In genomic region chr11:46665599-46666522, GRCm38 (mm10) we compare ENCODE assay signal across 9 mouse cellular contexts. TPM values are rescaled to one million over a fixed set of nuclear protein-coding genes. Genes with fewer than 3 reads are reported as not detected.
DNase-seq lines count a peak whose midpoint lies in the region; ATAC-seq and TF ChIP-seq lines count a peak whose summit lies in the region.
"Had no signal": no experiment of that assay in that cellular context is flagged by ENCODE, and none has a peak within 500 bp of the region (broad histone marks: within the 10 kb centered on the region; RNA-seq: fewer than 3 reads in every experiment).

No protein-coding gene starts in this region.

- no peaks in the 10 kb centered on the region for H3K36me3 ChIP-seq in embryonic facial prominence, embryonic 12.5 days
- H3K36me3 ChIP-seq in intestine, postnatal 0 days (ENCODE audit: control insufficient read depth, insufficient read depth), result no peaks in the 10 kb centered on the region
- no peaks in the 10 kb centered on the region for H3K36me3 ChIP-seq in liver, embryonic 16.5 days (ENCODE audit: control insufficient read depth, insufficient read depth)
- H3K36me3 ChIP-seq: heart, embryonic 15.5 days had no signal

- H3K4me2 ChIP-seq in embryonic facial prominence, embryonic 12.5 days (replicated peaks), result no peak overlapping the region
- no peak overlapping the region for H3K4me2 ChIP-seq in intestine, postnatal 0 days (replicated peaks; ENCODE audit: low read depth)
- no peak overlapping the region for H3K4me2 ChIP-seq in liver, embryonic 16.5 days (ENCODE audit: low read depth, low read length)
- H3K4me2 ChIP-seq: heart, embryonic 15.5 days had no signal

- no peak overlapping the region for H3K4me3 ChIP-seq in embryonic facial prominence, embryonic 12.5 days
- no peak overlapping the region for H3K4me3 ChIP-seq in intestine, postnatal 0 days (ENCODE audit: low read depth, low read length)
- no peak overlapping the region for H3K4me3 ChIP-seq in liver, embryonic 16.5 days (ENCODE audit: low read depth, low read length)
- H3K4me3 ChIP-seq: heart, embryonic 15.5 days had no signal

- WGBS in embryonic facial prominence, embryonic 12.5 days, result 67% methylated on average over 6 of the region's 6 CpGs
- WGBS in intestine, postnatal 0 days, result 70% methylated on average over 6 of the region's 6 CpGs
- 50% methylated on average over 6 of the region's 6 CpGs for WGBS in liver, embryonic 16.5 days (ENCODE audit: insufficient replicate concordance)

- H3K27ac ChIP-seq in embryonic facial prominence, embryonic 12.5 days, result no peak overlapping the region
- H3K27ac ChIP-seq in intestine, postnatal 0 days (ENCODE audit: low read depth, low read length), result no peak overlapping the region
- H3K27ac ChIP-seq in liver, embryonic 16.5 days (ENCODE audit: low read length), result no peak overlapping the region
- H3K27ac ChIP-seq: heart, embryonic 15.5 days had no signal

- no peaks in the 10 kb centered on the region for H3K4me1 ChIP-seq in embryonic facial prominence, embryonic 12.5 days
- H3K4me1 ChIP-seq in intestine, postnatal 0 days (replicated peaks; ENCODE audit: control insufficient read depth, insufficient read depth, low read length), result no peaks in the 10 kb centered on the region
- H3K4me1 ChIP-seq in liver, embryonic 16.5 days (ENCODE audit: control insufficient read depth, low read depth, low read length), result no peaks in the 10 kb centered on the region
- H3K4me1 ChIP-seq: heart, embryonic 15.5 days had no signal

- peak; percentile 66 for ATAC-seq in CD4-positive, CD25-positive, alpha-beta regulatory T cell, adult 4 months
- 0 out of 2 replicates have a peak, but pooled peaks have one; percentile 35 for ATAC-seq in embryonic facial prominence, embryonic 12.5 days (ENCODE audit: insufficient number of reproducible peaks, insufficient read depth, low FRiP score, low TSS enrichment)
- ATAC-seq in intestine, postnatal 0 days, result no peak
- peak; percentile 33; the same call in 1 of the 2 replicates for ATAC-seq in liver, embryonic 16.5 days (ENCODE audit: low read depth)
- peak; percentile 39; the same call in 1 of the 2 replicates for ATAC-seq in neutrophil, adult 5-6 weeks (ENCODE audit: extremely low read depth, insufficient number of reproducible peaks, low FRiP score, poor library complexity, severe bottlenecking)

- peak; percentile 71 for TF ChIP-seq CTCF in intestine, postnatal 0 days (IDR thresholded peaks at IDR 0.05; ENCODE audit: low read depth)

- H3K9me3 ChIP-seq in embryonic facial prominence, embryonic 12.5 days, result no peaks in the 10 kb centered on the region
- no peaks in the 10 kb centered on the region for H3K9me3 ChIP-seq in intestine, postnatal 0 days (ENCODE audit: control insufficient read depth)
- H3K9me3 ChIP-seq in liver, embryonic 16.5 days (replicated peaks; ENCODE audit: control insufficient read depth, low read length), result no peaks in the 10 kb centered on the region
- H3K9me3 ChIP-seq: heart, embryonic 15.5 days had no signal

- peak; percentile 11 to 17 for DNase-seq in cerebellum, postnatal 14 days
- no peak for DNase-seq in cerebellum, postnatal 36 days
- no peak for DNase-seq in MN1 (ENCODE audit: low spot score)

- H3K27me3 ChIP-seq in embryonic facial prominence, embryonic 12.5 days, result no peaks in the 10 kb centered on the region
- H3K27me3 ChIP-seq in intestine, postnatal 0 days (replicated peaks; ENCODE audit: control insufficient read depth, insufficient read depth, low read length), result no peaks in the 10 kb centered on the region
- H3K27me3 ChIP-seq in liver, embryonic 16.5 days (ENCODE audit: control insufficient read depth, insufficient read depth, low read depth, low read length), result no peaks in the 10 kb centered on the region
- H3K27me3 ChIP-seq: heart, embryonic 15.5 days had no signal

- no peak overlapping the region for H3K9ac ChIP-seq in embryonic facial prominence, embryonic 12.5 days
- H3K9ac ChIP-seq in intestine, postnatal 0 days (ENCODE audit: low read depth, low read length), result no peak overlapping the region
- H3K9ac ChIP-seq in liver, embryonic 16.5 days (ENCODE audit: low read depth, low read length), result no peak overlapping the region
- H3K9ac ChIP-seq: heart, embryonic 15.5 days had no signal

RNA-seq across cellular contexts. Expression of gene Dppa1, which starts 36.8 kb away (rescaled TPM):
- not detected for polyA plus RNA-seq in CD4-positive, CD25-positive, alpha-beta regulatory T cell, adult 4 months (2017; shearing (Covaris generic))
- polyA plus RNA-seq in embryonic facial prominence, embryonic 12.5 days (2016; fragmentation: Nextera tagmentation; extraction: Ambion mirVana), result not detected in 2 replicates
- polyA plus RNA-seq in intestine, postnatal 0 days (2015; fragmentation: Nextera tagmentation; extraction: Ambion mirVana), result not detected in 2 replicates
- polyA plus RNA-seq in liver, embryonic 16.5 days (2015; fragmentation: Nextera tagmentation; extraction: Ambion mirVana), result not detected in 2 replicates
- total RNA-seq in neutrophil, adult 5-6 weeks (2017), result not detected in 2 replicates
- polyA plus RNA-seq: heart, embryonic 15.5 days had no signal

RNA-seq across cellular contexts. Expression of gene Timd2, which starts 41.0 kb away (rescaled TPM):
- under 1 TPM in 1 of 2 experiments, not detected in 1; 0.20 TPM for polyA plus RNA-seq in CD4-positive, CD25-positive, alpha-beta regulatory T cell, adult 4 months (2017; shearing (Covaris generic))
- polyA plus RNA-seq in embryonic facial prominence, embryonic 12.5 days (2016; fragmentation: Nextera tagmentation; extraction: Ambion mirVana), result 0.10 TPM in 1 of 2 replicates, not detected in the other
- polyA plus RNA-seq in intestine, postnatal 0 days (2015; fragmentation: Nextera tagmentation; extraction: Ambion mirVana), result 1.9 and 2.7 TPM in 2 replicates
- 55.6 and 56.4 TPM in 2 replicates for polyA plus RNA-seq in liver, embryonic 16.5 days (2015; fragmentation: Nextera tagmentation; extraction: Ambion mirVana)
- not detected in 2 replicates for total RNA-seq in neutrophil, adult 5-6 weeks (2017)
- polyA plus RNA-seq: heart, embryonic 15.5 days had no signal

Comparison
In these comparisons a context has a peak if more than half of its experiments do, and no peak if none do; other contexts are left out.
1. DNase-seq: peak in cerebellum, postnatal 14 days (2 of 2); none in cerebellum, postnatal 36 days (0 of 2) and MN1 (single experiment).
2. RNA of gene Timd2, which starts 41.0 kb away (polyA plus RNA-seq): 55.6 to 56.4 TPM in liver, embryonic 16.5 days; 1.9 to 2.7 TPM in intestine, postnatal 0 days, 0.20 TPM in CD4-positive, CD25-positive, alpha-beta regulatory T cell, adult 4 months and 0.10 TPM in embryonic facial prominence, embryonic 12.5 days; every median in the first group is over 10 times any median in the second.